Mouse (Mus musculus) ES-Bruce4 (cell line): ENCODE measurements around the gene Ubac2. TPM values are rescaled to one million over a fixed set of nuclear protein-coding genes. Genes with fewer than 3 reads are reported as not detected.

Experiments
- H3K27ac ChIP-seq: 2 replicates; pipeline ENCODE4 v1.5.1; 2012; ENCODE audit warnings: low read length, inconsistent platforms; ENCODE audit not compliant: insufficient read depth
- H3K27me3 ChIP-seq: 2 replicates; pipeline ENCODE4 v1.6.1; 2012; ENCODE audit warnings: mild to moderate bottlenecking, low read length, inconsistent platforms; ENCODE audit not compliant: control insufficient read depth, poor library complexity, insufficient read depth, severe bottlenecking
- H3K36me3 ChIP-seq: 2 replicates; pipeline ENCODE4 v1.6.1; 2012; ENCODE audit warnings: inconsistent platforms, mild to moderate bottlenecking, low read length, moderate library complexity; ENCODE audit not compliant: control insufficient read depth, poor library complexity, insufficient read depth, severe bottlenecking
- H3K4me1 ChIP-seq: one replicate; pipeline ENCODE4 v1.8.1; 2011; ENCODE audit warnings: low read length; ENCODE audit not compliant: control insufficient read depth, insufficient read depth
- H3K4me3 ChIP-seq: 2 replicates; pipeline ENCODE4 v1.5.1; 2011; ENCODE audit warnings: low read depth, mild to moderate bottlenecking, low read length
- H3K9ac ChIP-seq: 2 replicates; pipeline ENCODE4 v1.6.1; 2012; ENCODE audit warnings: low read depth, mild to moderate bottlenecking, inconsistent platforms; ENCODE audit not compliant: poor library complexity, severe bottlenecking
- H3K9me3 ChIP-seq: replicated peaks from 2 replicates; pipeline ENCODE4 v1.6.1; 2012; ENCODE audit warnings: mild to moderate bottlenecking, low read length, inconsistent platforms; ENCODE audit not compliant: control insufficient read depth, poor library complexity, insufficient read depth, severe bottlenecking
- CTCF ChIP-seq: IDR thresholded peaks from one replicate; pipeline ENCODE4 v1.8.1; 2011; ENCODE audit warnings: low read depth, low read length
- EP300 ChIP-seq: IDR thresholded peaks from 2 replicates; pipeline ENCODE4 v1.6.1; 2011; ENCODE audit warnings: low read depth, low read length; ENCODE audit not compliant: insufficient read depth
- POLR2A ChIP-seq: IDR thresholded peaks from one replicate; pipeline ENCODE4 v1.8.1; 2011; ENCODE audit warnings: low read length; ENCODE audit not compliant: insufficient read depth
- polyA plus RNA-seq: library from polyadenylated mRNA; stranded (reverse); fragments of >200 nt; gene quantifications from 2 replicates; pipeline ENCODE4 v1.2.4, GENCODE M21; 2011; ENCODE audit warnings: low read depth; ENCODE audit not compliant: missing spikeins, insufficient read depth, insufficient read length

Gene Ubac2
- polyA plus RNA-seq, 1 experiment, result 42.2 TPM

DNA sequence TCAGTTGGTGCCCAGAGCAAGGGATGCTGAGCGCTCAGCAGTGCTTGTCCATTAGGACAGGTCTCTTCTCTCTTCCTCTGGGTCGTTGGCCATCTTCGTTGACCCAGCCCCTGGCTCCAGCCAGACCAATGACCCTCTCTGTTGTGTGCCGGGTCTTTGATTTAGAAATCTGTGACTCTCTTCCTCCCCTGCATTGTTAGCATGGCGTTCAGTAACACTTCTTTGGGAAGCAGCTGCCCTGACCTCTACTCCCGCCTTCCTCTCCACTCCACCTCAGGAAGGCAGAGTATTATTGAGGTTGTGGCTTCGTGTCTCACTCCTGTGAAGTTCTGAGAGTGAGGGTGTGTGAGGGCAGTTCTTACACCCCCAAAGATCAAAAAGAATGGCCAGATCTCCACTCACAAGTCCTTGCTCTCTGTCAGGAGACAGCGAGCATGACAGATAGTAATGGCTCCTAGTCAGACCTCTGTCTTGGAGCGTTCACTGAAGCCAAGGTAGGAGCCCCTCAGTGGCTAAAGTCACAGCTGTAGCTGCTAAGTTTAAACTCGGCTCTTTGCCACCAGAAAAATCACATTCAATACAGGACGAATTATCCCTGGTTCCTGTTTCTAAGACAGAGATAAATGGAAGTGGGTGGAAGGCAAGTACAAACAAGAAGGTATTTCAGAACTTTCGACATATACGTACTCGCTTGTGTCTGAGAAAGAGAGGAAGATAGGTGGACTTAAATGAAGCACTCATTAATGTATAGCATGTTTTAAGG, 83.9 kb downstream of the Ubac2 start:
- Histone ChIP-seq H3K9ac (no peak overlapping the region), H3K27ac (no peak overlapping the region), H3K9me3 (no peaks in the 10 kb centered on the region), H3K27me3 (no peaks in the 10 kb centered on the region), H3K4me3 (no peak overlapping the region), H3K36me3 (no peaks in the 10 kb centered on the region), H3K4me1 (no peaks in the 10 kb centered on the region)
- no peak for TF ChIP-seq CTCF
- TF ChIP-seq POLR2A, result no peak
- TF ChIP-seq EP300, result no peak

DNA sequence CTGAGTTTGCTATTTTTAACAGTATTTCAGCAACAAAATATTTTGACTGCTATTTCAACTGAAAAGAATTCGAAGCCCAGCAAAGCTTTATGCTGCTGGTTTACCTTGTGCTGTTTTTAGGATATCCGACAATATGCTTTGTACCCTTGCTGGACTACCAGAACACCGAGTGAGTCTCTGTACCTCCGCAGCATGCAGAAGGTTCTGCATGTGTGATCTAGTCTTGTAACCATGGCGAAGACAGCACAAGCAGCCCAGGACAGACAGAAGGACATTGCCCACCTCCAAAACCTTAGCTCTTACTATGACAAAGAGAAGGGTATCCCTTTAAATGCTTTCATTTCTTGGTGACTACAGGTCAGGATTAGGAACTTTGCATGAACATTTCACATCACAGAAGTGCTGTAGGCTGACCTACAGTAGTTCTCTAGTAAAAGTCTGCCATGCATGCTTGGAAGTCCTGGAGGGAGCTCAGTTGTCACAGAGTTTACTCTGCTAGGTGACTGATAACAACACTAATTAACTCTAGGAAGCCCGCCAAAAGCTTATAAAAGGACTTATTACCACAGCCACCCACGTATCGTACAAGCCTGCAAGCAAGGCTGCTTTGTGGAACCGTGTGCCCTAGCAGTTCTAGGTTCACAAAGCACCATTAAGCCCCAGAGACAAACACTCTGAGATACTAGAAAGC, 85.0 kb downstream of the Ubac2 start:
- no peaks in the 10 kb centered on the region for H3K27me3 ChIP-seq
- H3K27ac ChIP-seq, result no peak overlapping the region
- H3K36me3 ChIP-seq, result no peaks in the 10 kb centered on the region
- no peak overlapping the region for H3K9ac ChIP-seq
- H3K4me3 ChIP-seq, result no peak overlapping the region
- no peak for TF ChIP-seq CTCF
- H3K4me1 ChIP-seq, result no peaks in the 10 kb centered on the region
- H3K9me3 ChIP-seq, result no peaks in the 10 kb centered on the region

DNA sequence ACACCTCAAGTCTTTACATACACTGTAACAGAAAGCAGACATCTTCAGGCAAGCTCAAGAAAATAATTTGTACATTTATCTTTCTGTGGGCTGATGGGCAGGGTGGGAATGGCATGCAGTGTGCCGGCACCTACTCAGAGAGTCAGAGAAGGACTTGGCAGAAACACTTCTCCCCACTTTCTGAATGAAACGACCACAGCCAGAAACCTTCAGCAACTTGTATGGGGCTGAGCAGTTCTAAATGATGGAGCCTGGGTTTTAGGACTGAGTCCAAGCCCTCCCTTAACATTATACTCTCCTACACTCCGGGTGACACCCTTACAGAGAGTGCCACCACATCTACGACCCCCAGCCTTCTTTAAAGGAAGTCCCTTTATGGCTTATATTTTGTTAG, 85.5 kb downstream of the Ubac2 start:
- Histone ChIP-seq H3K4me3 (no peak overlapping the region), H3K27ac (no peak overlapping the region), H3K9ac (no peak overlapping the region), H3K27me3 (no peaks in the 10 kb centered on the region), H3K9me3 (no peaks in the 10 kb centered on the region), H3K36me3 (no peaks in the 10 kb centered on the region), H3K4me1 (no peaks in the 10 kb centered on the region)
- no peak for TF ChIP-seq CTCF
- no peak for TF ChIP-seq POLR2A

DNA sequence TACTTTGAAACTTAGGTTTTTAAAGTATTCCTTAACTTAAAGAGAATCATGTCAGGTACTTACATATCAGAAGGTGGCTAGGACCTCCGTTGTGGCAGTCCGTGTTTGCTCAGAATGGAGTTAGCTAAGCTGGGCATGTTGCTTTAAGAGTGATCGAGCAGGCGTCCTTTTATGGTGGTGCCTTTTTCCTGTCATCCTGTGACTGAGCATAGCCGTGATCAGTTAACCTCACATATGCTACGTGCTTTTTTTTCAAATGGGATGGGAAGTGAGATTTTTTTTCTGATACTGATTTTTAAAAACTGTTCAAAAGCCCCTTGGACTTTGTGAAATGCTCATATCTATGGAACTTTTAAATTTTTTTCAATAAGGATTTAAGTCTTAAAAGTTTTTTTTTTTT, 86.6 kb downstream of the Ubac2 start, which contains the start of gene Gpr183:
Gpr183 (minus strand) TSS at position 206 of the 400 bp plus-strand sequence.
- Histone ChIP-seq H3K27me3 (no peaks in the 10 kb centered on the region), H3K36me3 (no peaks in the 10 kb centered on the region), H3K4me3 (no peak within 1 kb of the TSS), H3K4me1 (no peaks in the 10 kb centered on the region), H3K9ac (no peak within 1 kb of the TSS), H3K9me3 (no peaks in the 10 kb centered on the region), H3K27ac (no peak within 1 kb of the TSS)
- TF ChIP-seq CTCF, result no peak
- no peak for TF ChIP-seq POLR2A
- no peak for TF ChIP-seq EP300

DNA sequence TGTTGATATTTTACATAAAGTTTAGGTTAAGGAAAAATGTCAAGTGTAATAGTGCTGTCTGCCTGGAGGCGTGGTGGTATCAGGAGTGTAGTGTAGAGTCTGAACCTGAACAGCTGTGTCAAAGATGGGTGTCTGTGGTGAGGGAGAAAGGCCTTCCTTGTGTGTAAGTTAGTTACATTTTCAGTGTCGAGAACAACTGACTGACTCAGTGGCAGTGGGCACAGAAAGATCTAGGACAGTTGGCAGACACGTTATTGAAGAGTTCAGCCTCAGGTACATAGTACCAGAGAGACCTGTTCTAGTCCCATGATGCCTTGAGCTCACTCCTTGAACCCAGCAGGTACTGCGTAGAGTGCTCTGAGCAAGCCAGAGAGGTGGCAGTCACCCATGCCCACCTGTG, 87.0 kb downstream of the Ubac2 start:
- Histone ChIP-seq H3K27me3 (no peaks in the 10 kb centered on the region), H3K4me3 (no peak overlapping the region), H3K9me3 (no peaks in the 10 kb centered on the region), H3K4me1 (no peaks in the 10 kb centered on the region), H3K9ac (no peak overlapping the region), H3K27ac (no peak overlapping the region), H3K36me3 (no peaks in the 10 kb centered on the region)
- TF ChIP-seq EP300 (no peak), POLR2A (no peak), CTCF (no peak)

DNA sequence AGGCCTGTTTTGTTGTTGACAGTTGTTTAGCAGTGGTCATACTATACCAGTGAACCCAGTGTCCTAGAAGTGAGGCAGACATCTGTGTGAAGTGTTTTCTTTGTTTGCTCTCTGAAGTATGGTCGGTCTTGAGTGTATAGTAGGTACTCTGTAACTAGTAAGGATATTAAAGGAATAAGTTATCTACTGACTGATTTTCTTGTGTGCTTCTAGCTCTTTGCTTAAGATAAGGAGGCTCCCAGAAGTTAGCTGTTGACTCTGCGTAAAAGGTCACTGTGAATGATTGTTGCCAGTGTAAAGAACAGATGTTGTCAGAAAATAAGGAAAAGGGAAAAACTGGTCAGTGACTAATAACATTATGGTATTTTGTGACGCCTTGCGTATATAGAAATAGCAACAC, 88.7 kb downstream of the Ubac2 start:
- H3K4me3 ChIP-seq, result no peak overlapping the region
- no peaks in the 10 kb centered on the region for H3K4me1 ChIP-seq
- H3K27me3 ChIP-seq, result no peaks in the 10 kb centered on the region
- no peaks in the 10 kb centered on the region for H3K9me3 ChIP-seq
- H3K27ac ChIP-seq, result no peak overlapping the region
- TF ChIP-seq EP300, result no peak
- TF ChIP-seq CTCF, result no peak
- no peak for TF ChIP-seq POLR2A
- H3K36me3 ChIP-seq, result no peaks in the 10 kb centered on the region
- no peak overlapping the region for H3K9ac ChIP-seq
